Mouse (Mus musculus): ENCODE data around the gene Pld3.

DNA sequence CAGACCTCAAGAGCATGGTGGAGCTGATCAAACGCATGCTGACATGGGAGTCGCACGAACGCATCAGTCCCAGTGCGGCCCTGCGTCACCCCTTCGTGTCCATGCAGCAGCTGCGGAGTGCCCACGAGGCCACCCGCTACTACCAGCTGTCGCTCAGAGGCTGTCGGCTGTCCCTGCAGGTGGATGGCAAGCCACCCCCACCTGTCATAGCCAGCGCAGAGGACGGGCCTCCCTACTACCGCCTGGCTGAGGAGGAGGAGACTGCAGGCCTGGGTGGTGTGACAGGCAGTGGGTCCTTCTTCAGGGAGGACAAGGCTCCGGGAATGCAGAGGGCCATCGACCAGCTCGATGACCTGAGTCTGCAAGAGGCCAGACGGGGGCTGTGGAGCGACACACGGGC lies 23.9 kb downstream of the Pld3 start:
- TF ChIP-seq CTCF (IDR thresholded peaks at IDR 0.05; ENCODE audit: low read depth, low read length) (no peak), POLR2A (IDR thresholded peaks at IDR 0.05; ENCODE audit: extremely low read depth, insufficient read depth, low read length) (no peak)
